Mouse (Mus musculus) myocyte (in vitro differentiated cells): Measurements from ENCODE around the gene Bmp2k.

Source experiments
- CEBPB ChIP-seq: IDR thresholded peaks from 2 replicates; pipeline ENCODE4 v1.6.1; 2011; ENCODE audit warnings: mild to moderate bottlenecking, moderate library complexity; ENCODE audit not compliant: poor library complexity, insufficient read depth, severe bottlenecking
- MAX ChIP-seq: IDR thresholded peaks from one replicate; pipeline ENCODE4 v1.6.1; 2011; ENCODE audit warnings: low read depth, mild to moderate bottlenecking, control low read depth
- MYOD1 ChIP-seq, 3 experiments: IDR thresholded peaks; one replicate each; pipeline ENCODE4 v1.6.1; 2011; ENCODE audit warnings: control low read depth in 2 of 3, low read depth in 2 of 3, mild to moderate bottlenecking in 2 of 3, moderate library complexity in 1 of 3; ENCODE audit not compliant: insufficient read length in 2 of 3, control insufficient read depth in 1 of 3
- POLR2A ChIP-seq: IDR thresholded peaks from one replicate; pipeline ENCODE4 v1.6.1; 2011; ENCODE audit warnings: low read depth, mild to moderate bottlenecking, control low read depth, moderate library complexity; ENCODE audit not compliant: insufficient read length
- POLR2AphosphoS2 ChIP-seq: IDR thresholded peaks from one replicate; pipeline ENCODE4 v1.6.1; 2011; ENCODE audit warnings: low read depth, control low read depth; ENCODE audit not compliant: insufficient read length
- SRF ChIP-seq: IDR thresholded peaks from one replicate; pipeline ENCODE4 v1.6.1; 2011; ENCODE audit warnings: low read depth; ENCODE audit not compliant: control insufficient read depth, insufficient read length
- USF1 ChIP-seq: IDR thresholded peaks from one replicate; pipeline ENCODE4 v1.6.1; 2011; ENCODE audit warnings: low read depth, mild to moderate bottlenecking, control low read depth, moderate library complexity

DNA sequence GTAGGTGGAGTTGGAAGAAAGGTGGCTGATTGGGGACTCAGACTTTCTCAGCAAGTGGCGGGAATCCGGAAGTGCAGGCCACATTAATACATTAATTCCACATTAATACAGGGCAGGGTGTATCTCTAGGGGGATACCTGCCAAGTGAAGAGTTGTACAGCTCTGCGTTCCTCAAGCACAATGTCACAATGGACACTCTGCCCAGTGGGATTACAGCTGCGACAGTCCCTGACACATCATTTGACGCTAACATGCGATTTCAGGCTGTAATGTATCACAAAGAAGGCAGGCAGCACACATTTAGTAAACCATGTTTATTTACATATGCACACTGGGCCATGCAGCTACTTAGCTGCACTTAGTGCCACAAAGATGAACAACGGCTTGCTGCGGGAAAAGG is 95.5 kb downstream of the Bmp2k start:
- TF ChIP-seq POLR2A (no peak), MYOD1 (IDR thresholded peaks at IDR 0.05; ENCODE audit: control insufficient read depth in 1 of 3, insufficient read length in 2 of 3, low read depth in 2 of 3) (no peak), USF1 (no peak), SRF (no peak), POLR2AphosphoS2 (no peak), CEBPB (no peak), MAX (no peak)
